8 mouse cellular contexts compared by ENCODE assay signal in genomic region chr1:44553166-44553898, GRCm38 (mm10). TPM values are rescaled to one million over a fixed set of nuclear protein-coding genes. Genes with fewer than 3 reads are reported as not detected.
DNase-seq lines count a peak whose midpoint lies in the region; ATAC-seq and TF ChIP-seq lines count a peak whose summit lies in the region.

No protein-coding gene starts in this region.

- H3K27me3 ChIP-seq in embryonic facial prominence, embryonic 13.5 days = no peaks in the 10 kb centered on the region
- H3K27me3 ChIP-seq in midbrain, postnatal 0 days (ENCODE audit: insufficient read depth, low read length) = no peaks in the 10 kb centered on the region

- peak overlapping the region; percentile 69 for H3K4me2 ChIP-seq in embryonic facial prominence, embryonic 13.5 days
- peak overlapping the region; percentile 95 for H3K4me2 ChIP-seq in midbrain, postnatal 0 days (ENCODE audit: low read depth, low read length, poor library complexity, severe bottlenecking)

- H3K4me3 ChIP-seq in embryonic facial prominence, embryonic 13.5 days = peak overlapping the region; percentile 80
- H3K4me3 ChIP-seq in layer of hippocampus, adult 2 months = no peak overlapping the region
- no peak overlapping the region for H3K4me3 ChIP-seq in midbrain, postnatal 0 days (ENCODE audit: low read depth, low read length)

- no peaks in the 10 kb centered on the region for H3K9me3 ChIP-seq in embryonic facial prominence, embryonic 13.5 days
- no peaks in the 10 kb centered on the region for H3K9me3 ChIP-seq in midbrain, postnatal 0 days (ENCODE audit: low read length)

- no peak overlapping the region; the same call in 1 of the 2 replicates for H3K9ac ChIP-seq in embryonic facial prominence, embryonic 13.5 days
- H3K9ac ChIP-seq in midbrain, postnatal 0 days (replicated peaks; ENCODE audit: low read length, poor library complexity, severe bottlenecking) = no peak overlapping the region

- peak; percentile 37 for DNase-seq in ovary, postnatal 14 days (ENCODE audit: low spot score)
- no peak for DNase-seq in ovary, postnatal 10 days (ENCODE audit: low spot score)
- DNase-seq in heart, postnatal 10 days = peak; percentile 55 to 67
- peak in 1 of 2 experiments; percentile 30 for DNase-seq in layer of hippocampus, adult 2 months (ENCODE audit: low spot score in 2 of 2)
- peak; percentile 76 for DNase-seq in midbrain, postnatal 0 days (ENCODE audit: low spot score)
- no peak for DNase-seq in thymus, adult 18-20 months
- DNase-seq in urinary bladder, postnatal 4 days (ENCODE audit: low spot score in 2 of 2) = no peak

- no peak for TF ChIP-seq CTCF in layer of hippocampus, adult 2 months (conservative IDR thresholded peaks at IDR 0.05)
- TF ChIP-seq CTCF in midbrain, postnatal 0 days (IDR thresholded peaks at IDR 0.05) = no peak

- ATAC-seq in embryonic facial prominence, embryonic 13.5 days (ENCODE audit: insufficient number of reproducible peaks, insufficient read depth, low FRiP score, low TSS enrichment, low read depth) = no peak
- ATAC-seq in midbrain, postnatal 0 days (ENCODE audit: low FRiP score) = no peak

- H3K27ac ChIP-seq in embryonic facial prominence, embryonic 13.5 days = peak overlapping the region; percentile 94; the same call in 1 of the 2 replicates
- H3K27ac ChIP-seq in layer of hippocampus, adult 2 months = peak overlapping the region; percentile 25; the same call in 1 of the 2 replicates
- no peak overlapping the region for H3K27ac ChIP-seq in midbrain, postnatal 0 days (ENCODE audit: low read depth, low read length)

- H3K4me1 ChIP-seq in embryonic facial prominence, embryonic 13.5 days = peaks cover 30% of the 10 kb centered on the region
- H3K4me1 ChIP-seq in midbrain, postnatal 0 days (ENCODE audit: insufficient read depth, low read length) = no peaks in the 10 kb centered on the region

- intact Hi-C loops in heart, postnatal 10 days (cut with DNase I) = loop anchor here (5.0 kb wide), 1 partner anchor 759 kb away; the partner anchor contains the start of gene Col3a1

- WGBS in embryonic facial prominence, embryonic 13.5 days = 21% methylated on average over 6 of the region's 6 CpGs
- WGBS in midbrain, postnatal 0 days = 25% methylated on average over 6 of the region's 6 CpGs

- H3K36me3 ChIP-seq in embryonic facial prominence, embryonic 13.5 days = no peaks in the 10 kb centered on the region
- no peaks in the 10 kb centered on the region for H3K36me3 ChIP-seq in midbrain, postnatal 0 days (ENCODE audit: insufficient read depth, low read length)

RNA-seq across cellular contexts. Expression of gene Gulp1, which starts 2.0 kb away (rescaled TPM):
- 30.3 and 32.8 TPM in 2 replicates for polyA plus RNA-seq in embryonic facial prominence, embryonic 13.5 days (2015; fragmentation: Nextera tagmentation; extraction: Ambion mirVana)
- total RNA-seq in heart, postnatal 10 days (2021) = 10 to 100 TPM; 11.4 to 12.2 TPM
- 1 to 10 TPM; 3.3 to 4.7 TPM for total RNA-seq in layer of hippocampus, adult 2 months (2021)
- 8.7 and 12.0 TPM in 2 replicates for total RNA-seq in midbrain, postnatal 0 days (2014; rRNA removed)
- 5.9 and 6.0 TPM in 2 replicates for polyA plus RNA-seq in midbrain, postnatal 0 days (2015; fragmentation: Nextera tagmentation; extraction: Ambion mirVana)

Comparison
In these comparisons a context has a peak if more than half of its experiments do, and no peak if none do; other contexts are left out.
1. DNase-seq: peak in ovary, postnatal 14 days (single experiment), heart, postnatal 10 days (2 of 2) and midbrain, postnatal 0 days (single experiment); none in ovary, postnatal 10 days (single experiment), thymus, adult 18-20 months (0 of 2) and urinary bladder, postnatal 4 days (0 of 2).